Mouse (Mus musculus): ENCODE data around the gene Fbxl17.

GRCm38 (mm10) chr17:63236846-63237245 is 263.0 kb downstream of the Fbxl17 start:
- TF ChIP-seq CTCF (IDR thresholded peaks at IDR 0.05; ENCODE audit: borderline replicate concordance, control insufficient read depth, extremely low read depth, insufficient read depth, low read length, poor library complexity) (no peak), POLR2A (IDR thresholded peaks at IDR 0.05; ENCODE audit: control insufficient read depth, extremely low read depth, insufficient read depth, low read length, poor library complexity) (no peak)
